Mouse (Mus musculus) heart, embryonic 15.5 days (tissue): Measurements from ENCODE around the gene Adipor2. TPM values are rescaled to one million over a fixed set of nuclear protein-coding genes. Genes with fewer than 3 reads are reported as not detected.
"Not testable (repeated sequence)": the region's sequence is repeated elsewhere in the genome, so short reads cannot be mapped to it uniquely, and the experiment has no call there.

ENCODE experiments used
- ATAC-seq: fragments of 200-750 bp; cut with Nextera tagmentation; replicated peaks from 2 replicates; pipeline ENCODE4 v1.8.0; 2017; ENCODE audit warnings: low read depth, moderate TSS enrichment; ENCODE audit not compliant: insufficient number of reproducible peaks, insufficient read depth, low FRiP score
- H3K27ac ChIP-seq: fragments of 300-500 bp; sonication (generic); 2 replicates; pipeline ENCODE4 v1.5.1; 2015; ENCODE audit warnings: mild to moderate bottlenecking, inconsistent platforms
- H3K27me3 ChIP-seq: fragments of 300-500 bp; sonication (generic); 2 replicates; pipeline ENCODE4 v1.6.1; 2015; ENCODE audit warnings: inconsistent platforms
- H3K36me3 ChIP-seq: fragments of 300-500 bp; sonication (generic); 2 replicates; pipeline ENCODE4 v1.6.1; 2015; ENCODE audit warnings: mild to moderate bottlenecking, inconsistent platforms
- H3K4me1 ChIP-seq: fragments of 300-500 bp; sonication (generic); replicated peaks from 2 replicates; pipeline ENCODE4 v1.6.1; 2015; ENCODE audit warnings: inconsistent platforms
- H3K4me2 ChIP-seq: fragments of 300-500 bp; sonication (generic); 2 replicates; pipeline ENCODE4 v1.6.1; 2015; ENCODE audit warnings: inconsistent platforms, mild to moderate bottlenecking, moderate library complexity
- H3K4me3 ChIP-seq: fragments of 300-500 bp; sonication (generic); 2 replicates; pipeline ENCODE4 v1.5.1; 2015; ENCODE audit warnings: mild to moderate bottlenecking, inconsistent platforms
- H3K9ac ChIP-seq: fragments of 300-500 bp; sonication (generic); 2 replicates; pipeline ENCODE4 v1.6.1; 2015; ENCODE audit warnings: mild to moderate bottlenecking, inconsistent platforms
- H3K9me3 ChIP-seq: fragments of 300-500 bp; sonication (generic); replicated peaks from 2 replicates; pipeline ENCODE4 v1.6.1; 2016; ENCODE audit warnings: inconsistent platforms
- WGBS: fragments of 180-500 bp; shearing (Covaris S2); methylation state at CpG from one replicate; pipeline ENCODE4 v1.1.7; 2015; ENCODE audit warnings: mixed read lengths; 5-methylcytosine and 5-hydroxymethylcytosine counted together
- polyA plus RNA-seq: library from polyadenylated mRNA; unstranded; fragments of >200 nt; fragmentation: Nextera tagmentation; extraction: Ambion mirVana; gene quantifications from 2 replicates; pipeline ENCODE4 v1.2.1, GENCODE M21; 2015

Adipor2 gene
- polyA plus RNA-seq, 1 experiment from 2014 or later, result 31.2 TPM

GRCm38 (mm10) chr6:119366800-119367199, 50.7 kb downstream of the Adipor2 start:
- WGBS, result 70% methylated on average over 4 of the region's 4 CpGs
- H3K9ac ChIP-seq, H3K27me3 ChIP-seq, H3K4me3 ChIP-seq, H3K4me2 ChIP-seq, H3K9me3 ChIP-seq, H3K4me1 ChIP-seq, ATAC-seq, H3K27ac ChIP-seq: not testable (repeated sequence)
- peaks cover 28% of the 10 kb centered on the region for H3K36me3 ChIP-seq

GRCm38 (mm10) chr6:119363593-119363992, 53.9 kb downstream of the Adipor2 start:
- H3K9me3 ChIP-seq, result no peaks in the 10 kb centered on the region
- H3K27me3 ChIP-seq, result no peaks in the 10 kb centered on the region
- H3K36me3 ChIP-seq, result peaks cover 38% of the 10 kb centered on the region
- no peak overlapping the region for H3K27ac ChIP-seq
- no peak overlapping the region for H3K9ac ChIP-seq
- H3K4me3 ChIP-seq, result no peak overlapping the region
- H3K4me2 ChIP-seq, result no peak overlapping the region
- 0 out of 2 replicates have a peak, but pooled peaks cover 5% of the 10 kb centered on the region for H3K4me1 ChIP-seq
- WGBS, result 88% methylated on average over 5 of the region's 5 CpGs
- ATAC-seq, result no peak

- no peak for ATAC-seq
- H3K4me2 ChIP-seq, result no peak overlapping the region
- WGBS, result 75% methylated on average over 3 of the region's 3 CpGs
- H3K4me3 ChIP-seq, result no peak overlapping the region
- H3K27me3 ChIP-seq, result no peaks in the 10 kb centered on the region
- H3K36me3 ChIP-seq, result peaks cover 54% of the 10 kb centered on the region
- H3K9me3 ChIP-seq, result no peaks in the 10 kb centered on the region
- H3K27ac ChIP-seq, result no peak overlapping the region
- 0 out of 2 replicates have a peak, but pooled peaks cover 5% of the 10 kb centered on the region for H3K4me1 ChIP-seq
- no peak overlapping the region for H3K9ac ChIP-seq
Observed at GRCm38 (mm10) chr6:119360925-119361702, 56.4 kb downstream of the Adipor2 start.

- WGBS, result 92% methylated on average over 6 of the region's 6 CpGs
- H3K36me3 ChIP-seq, result peaks cover 55% of the 10 kb centered on the region
- H3K4me2 ChIP-seq, result not testable (repeated sequence)
Observed at GRCm38 (mm10) chr6:119360250-119360649, 57.3 kb downstream of the Adipor2 start.

GRCm38 (mm10) chr6:119358020-119358571, 59.4 kb downstream of the Adipor2 start:
- no peak overlapping the region for H3K4me3 ChIP-seq
- no peak overlapping the region for H3K9ac ChIP-seq
- 0 out of 2 replicates have a peak, but pooled peaks cover 5% of the 10 kb centered on the region for H3K4me1 ChIP-seq
- H3K4me2 ChIP-seq, result no peak overlapping the region
- no peak for ATAC-seq
- peaks cover 63% of the 10 kb centered on the region for H3K36me3 ChIP-seq
- H3K27ac ChIP-seq, result no peak overlapping the region
- no peaks in the 10 kb centered on the region for H3K9me3 ChIP-seq
- WGBS, result 90% methylated on average over 8 of the region's 8 CpGs
- H3K27me3 ChIP-seq, result no peaks in the 10 kb centered on the region

More at GRCm38 (mm10) chr6:119360250-119360649, 57.3 kb downstream of the Adipor2 start:
- not testable (repeated sequence) for H3K27ac ChIP-seq, H3K4me1 ChIP-seq, H3K4me3 ChIP-seq, H3K9ac ChIP-seq, ATAC-seq, H3K27me3 ChIP-seq, H3K9me3 ChIP-seq

GRCm38 (mm10) chr6:119352501-119352900, 65.0 kb downstream of the Adipor2 start:
- Histone ChIP-seq H3K9me3 (no peaks in the 10 kb centered on the region), H3K4me1 (peaks cover 10% of the 10 kb centered on the region), H3K27me3 (no peaks in the 10 kb centered on the region), H3K27ac (no peak overlapping the region), H3K4me3 (no peak overlapping the region), H3K4me2 (no peak overlapping the region), H3K36me3 (peaks cover 34% of the 10 kb centered on the region), H3K9ac (no peak overlapping the region)
- 69% methylated on average over 6 of the region's 6 CpGs for WGBS
- ATAC-seq, result no peak

GRCm38 (mm10) chr6:119351656-119352055, 65.8 kb downstream of the Adipor2 start:
- H3K9me3 ChIP-seq, result no peaks in the 10 kb centered on the region
- no peaks in the 10 kb centered on the region for H3K27me3 ChIP-seq
- peaks cover 28% of the 10 kb centered on the region for H3K36me3 ChIP-seq
- ATAC-seq, result no peak
- H3K4me3 ChIP-seq, result no peak overlapping the region
- H3K4me1 ChIP-seq, result peaks cover 10% of the 10 kb centered on the region
- H3K27ac ChIP-seq, result no peak overlapping the region
- H3K9ac ChIP-seq, result no peak overlapping the region
- H3K4me2 ChIP-seq, result no peak overlapping the region
- 66% methylated on average over 8 of the region's 8 CpGs for WGBS

GRCm38 (mm10) chr6:119350703-119351198, 66.8 kb downstream of the Adipor2 start:
- Histone ChIP-seq H3K27ac (no peak overlapping the region), H3K9me3 (no peaks in the 10 kb centered on the region), H3K9ac (no peak overlapping the region), H3K27me3 (no peaks in the 10 kb centered on the region), H3K4me2 (no peak overlapping the region), H3K4me3 (no peak overlapping the region), H3K4me1 (peaks cover 10% of the 10 kb centered on the region), H3K36me3 (peaks cover 21% of the 10 kb centered on the region)
- WGBS, result 78% methylated on average over 9 of the region's 9 CpGs
- ATAC-seq, result no peak

- Histone ChIP-seq H3K4me1 (peaks cover 10% of the 10 kb centered on the region), H3K27me3 (no peaks in the 10 kb centered on the region), H3K36me3 (peaks cover under 1% of the 10 kb centered on the region; the same call in 1 of the 2 replicates), H3K4me3 (no peak overlapping the region), H3K9me3 (no peaks in the 10 kb centered on the region), H3K4me2 (no peak overlapping the region), H3K27ac (no peak overlapping the region), H3K9ac (no peak overlapping the region)
- 0% methylated on average over 1 of the region's 1 CpGs for WGBS
- ATAC-seq, result no peak
Observed at GRCm38 (mm10) chr6:119348234-119348633, 69.3 kb downstream of the Adipor2 start.

- H3K9ac ChIP-seq, result no peak overlapping the region
- peaks cover 10% of the 10 kb centered on the region for H3K4me1 ChIP-seq
- no peaks in the 10 kb centered on the region for H3K36me3 ChIP-seq
- no peaks in the 10 kb centered on the region for H3K27me3 ChIP-seq
- no peak for ATAC-seq
- no peak overlapping the region for H3K4me2 ChIP-seq
- no peak overlapping the region for H3K4me3 ChIP-seq
- H3K27ac ChIP-seq, result no peak overlapping the region
- H3K9me3 ChIP-seq, result no peaks in the 10 kb centered on the region
- 75% methylated on average over 5 of the region's 5 CpGs for WGBS
Observed at GRCm38 (mm10) chr6:119347813-119348212, 69.7 kb downstream of the Adipor2 start.

- H3K4me2 ChIP-seq, result no peak overlapping the region
- H3K36me3 ChIP-seq, result no peaks in the 10 kb centered on the region
- H3K9me3 ChIP-seq, result no peaks in the 10 kb centered on the region
- H3K4me1 ChIP-seq, result no peaks in the 10 kb centered on the region; the same call in 1 of the 2 replicates
- no peaks in the 10 kb centered on the region for H3K27me3 ChIP-seq
- ATAC-seq, result no peak
- H3K27ac ChIP-seq, result no peak overlapping the region
- no peak overlapping the region for H3K4me3 ChIP-seq
- H3K9ac ChIP-seq, result no peak overlapping the region
- 53% methylated on average over 10 of the region's 10 CpGs for WGBS
Observed at GRCm38 (mm10) chr6:119346257-119346656, 71.2 kb downstream of the Adipor2 start.
